Mouse (Mus musculus) heart, adult 2 months (tissue): ENCODE results near the gene Phactr1. TPM values are rescaled to one million over a fixed set of nuclear protein-coding genes. Genes with fewer than 3 reads are reported as not detected.

ENCODE experiments used
- DNase-seq, 2 experiments: peaks; one replicate each; pipeline ENCODE4 v3.0.0; 2021
- H3K27ac ChIP-seq: fragments of 200-600 bp; 2 replicates; pipeline ENCODE4 v1.8.1; 2022
- H3K27me3 ChIP-seq: fragments of 200-500 bp; 2 replicates; pipeline ENCODE4 v1.6.1; 2012; ENCODE audit warnings: mild to moderate bottlenecking, low read length, inconsistent platforms, mixed read lengths; ENCODE audit not compliant: control insufficient read depth, insufficient read depth
- H3K36me3 ChIP-seq: fragments of 200-500 bp; 2 replicates; pipeline ENCODE4 v1.6.1; 2012; ENCODE audit warnings: low read length, inconsistent platforms; ENCODE audit not compliant: control insufficient read depth, insufficient read depth
- H3K4me1 ChIP-seq: fragments of 200-500 bp; 2 replicates; pipeline ENCODE4 v1.6.1; 2011; ENCODE audit warnings: low read length; ENCODE audit not compliant: control insufficient read depth, insufficient read depth
- H3K4me3 ChIP-seq: fragments of 200-600 bp; 2 replicates; pipeline ENCODE4 v1.8.1; 2022
- H3K79me2 ChIP-seq: fragments of 200-500 bp; replicated peaks from 2 replicates; pipeline ENCODE4 v1.6.1; 2012; ENCODE audit warnings: mild to moderate bottlenecking, inconsistent platforms, low read length, moderate library complexity, mixed read lengths; ENCODE audit not compliant: control insufficient read depth, insufficient read depth
- H3K9ac ChIP-seq: fragments of 200-500 bp; 2 replicates; pipeline ENCODE4 v1.6.1; 2012; ENCODE audit warnings: low read depth, mild to moderate bottlenecking, control low read depth, inconsistent platforms, low read length, mixed read lengths
- CTCF ChIP-seq: fragments of 200-600 bp; IDR thresholded peaks from 2 replicates; pipeline ENCODE4 v1.8.1; 2022; ENCODE audit warnings: antibody characterized with exemption, mild to moderate bottlenecking, moderate library complexity
- EP300 ChIP-seq: fragments of 200-500 bp; IDR thresholded peaks from 2 replicates; pipeline ENCODE4 v1.6.1; 2011; ENCODE audit warnings: low read depth, low read length, control low read depth; ENCODE audit not compliant: insufficient read depth
- POLR2A ChIP-seq: fragments of 200-500 bp; IDR thresholded peaks from 2 replicates; pipeline ENCODE4 v1.6.1; 2011; ENCODE audit warnings: mild to moderate bottlenecking, low read depth, low read length, control low read depth; ENCODE audit not compliant: insufficient read depth
- WGBS: fragments of 180-500 bp; shearing (Covaris S2); methylation state at CpG from one replicate; pipeline ENCODE4 v1.1.7; 2018; 5-methylcytosine and 5-hydroxymethylcytosine counted together
- intact Hi-C: fragments of 180-260 bp; cut with DNase I; formaldehyde crosslinking; loops from one replicate; pipeline ENCODE4 v1.15.1; 2025
- polyA plus RNA-seq: library from polyadenylated mRNA; depleted of rRNA; stranded (reverse); fragments of >200 nt; gene quantifications from 2 replicates; pipeline ENCODE4 v1.2.3, GENCODE M21; 2012
- total RNA-seq, 2 experiments: library from RNA; stranded (reverse); gene quantifications; 2 replicates each; pipeline ENCODE4 v1.2.3; 2021

The Phactr1 gene
- total and polyA plus RNA-seq, 3 experiments = 3.0 to 5.5 (median 4.6) TPM

- DNase-seq = no peak
- no peaks in the 10 kb centered on the region for H3K27me3 ChIP-seq
- 67% methylated on average over 3 of the region's 3 CpGs for WGBS
- H3K4me3 ChIP-seq = no peak overlapping the region
- H3K36me3 ChIP-seq = no peaks in the 10 kb centered on the region
- no peaks in the 10 kb centered on the region for H3K79me2 ChIP-seq
- no peak for TF ChIP-seq POLR2A
- TF ChIP-seq EP300 = no peak
- TF ChIP-seq CTCF = no peak
- no peaks in the 10 kb centered on the region for H3K4me1 ChIP-seq
- H3K27ac ChIP-seq = no peak overlapping the region
- intact Hi-C loops = no loop called here
- no peak overlapping the region for H3K9ac ChIP-seq
Measured at GRCm38 (mm10) chr13:43032451-43032850, 352.0 kb downstream of the Phactr1 start.

- Histone ChIP-seq H3K4me3 (no peak overlapping the region), H3K27ac (no peak overlapping the region), H3K27me3 (no peaks in the 10 kb centered on the region), H3K9ac (no peak overlapping the region), H3K4me1 (no peaks in the 10 kb centered on the region), H3K36me3 (no peaks in the 10 kb centered on the region), H3K79me2 (no peaks in the 10 kb centered on the region)
- WGBS = 71% methylated on average over 6 of the region's 6 CpGs
- DNase-seq = no peak
- intact Hi-C loops = no loop called here
- TF ChIP-seq CTCF (no peak), EP300 (no peak), POLR2A (no peak)
Measured at GRCm38 (mm10) chr13:43036510-43036909, 356.1 kb downstream of the Phactr1 start.

GRCm38 (mm10) chr13:43042766-43043165, 362.3 kb downstream of the Phactr1 start:
- Histone ChIP-seq H3K36me3 (no peaks in the 10 kb centered on the region), H3K27me3 (no peaks in the 10 kb centered on the region), H3K4me1 (no peaks in the 10 kb centered on the region), H3K9ac (no peak overlapping the region), H3K4me3 (no peak overlapping the region), H3K79me2 (no peaks in the 10 kb centered on the region), H3K27ac (no peak overlapping the region)
- TF ChIP-seq CTCF = no peak
- no peak for TF ChIP-seq POLR2A
- no peak for TF ChIP-seq EP300
- no peak for DNase-seq
- intact Hi-C loops = no loop called here
- WGBS = 78% methylated on average over 4 of the region's 4 CpGs

GRCm38 (mm10) chr13:43048553-43048952, 368.1 kb downstream of the Phactr1 start:
- H3K9ac ChIP-seq = no peak overlapping the region
- no peak overlapping the region for H3K27ac ChIP-seq
- no peaks in the 10 kb centered on the region for H3K79me2 ChIP-seq
- H3K36me3 ChIP-seq = no peaks in the 10 kb centered on the region
- WGBS = 52% methylated on average over 3 of the region's 3 CpGs
- no peak for TF ChIP-seq POLR2A
- TF ChIP-seq EP300 = no peak
- no peak for TF ChIP-seq CTCF
- DNase-seq = no peak
- intact Hi-C loops = no loop called here
- no peak overlapping the region for H3K4me3 ChIP-seq
- no peaks in the 10 kb centered on the region for H3K27me3 ChIP-seq
- H3K4me1 ChIP-seq = no peaks in the 10 kb centered on the region

DNA sequence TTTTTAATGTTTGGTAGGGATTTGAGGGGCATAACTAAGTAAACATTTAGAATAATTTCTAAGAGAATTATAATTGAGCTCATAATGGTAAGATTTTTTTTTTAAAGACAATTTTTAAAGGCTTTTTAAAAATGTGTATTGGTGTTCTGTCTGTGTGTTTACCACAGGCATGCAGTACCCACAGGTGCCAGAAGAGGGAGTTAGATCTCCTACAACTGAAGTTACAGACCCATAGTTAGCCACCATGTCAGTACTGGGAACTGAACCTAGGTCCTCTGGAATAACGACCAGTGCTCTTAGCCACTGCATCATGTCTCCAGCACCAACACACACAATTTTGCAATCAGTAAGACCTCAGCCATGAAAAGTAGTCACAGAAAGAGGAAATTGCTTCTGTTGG, 372.8 kb downstream of the Phactr1 start:
- Histone ChIP-seq H3K4me1 (no peaks in the 10 kb centered on the region), H3K79me2 (no peaks in the 10 kb centered on the region), H3K27ac (no peak overlapping the region), H3K4me3 (no peak overlapping the region), H3K36me3 (no peaks in the 10 kb centered on the region), H3K27me3 (no peaks in the 10 kb centered on the region), H3K9ac (no peak overlapping the region)
- intact Hi-C loops = no loop called here
- DNase-seq = no peak
- 81% methylated on average over 1 of the region's 1 CpGs for WGBS
- peak; percentile 43 for TF ChIP-seq CTCF
- TF ChIP-seq POLR2A = no peak

DNA sequence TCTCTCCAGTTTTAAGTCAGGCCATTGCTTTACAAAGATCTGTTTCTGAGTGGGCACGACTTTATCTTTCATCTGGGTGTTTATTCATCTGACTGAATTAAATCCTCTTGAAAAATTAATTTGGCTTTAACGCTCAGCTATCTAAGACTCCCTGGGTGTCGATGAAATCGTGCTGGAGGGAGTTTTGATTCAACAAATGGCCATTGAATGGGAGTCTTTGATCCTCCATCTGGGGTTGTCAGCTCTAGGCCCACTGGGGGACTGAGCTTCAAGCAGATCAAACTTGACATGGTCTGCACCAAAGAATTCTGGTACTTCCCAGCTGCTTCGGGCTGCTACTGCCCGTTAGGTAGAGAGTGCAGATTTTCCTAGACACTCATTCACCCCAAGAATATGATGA, 374.7 kb downstream of the Phactr1 start:
- no peak for TF ChIP-seq POLR2A
- no peak for TF ChIP-seq EP300
- no peak for TF ChIP-seq CTCF
- Histone ChIP-seq H3K9ac (no peak overlapping the region), H3K4me3 (no peak overlapping the region), H3K4me1 (no peaks in the 10 kb centered on the region), H3K36me3 (no peaks in the 10 kb centered on the region), H3K79me2 (no peaks in the 10 kb centered on the region), H3K27ac (no peak overlapping the region), H3K27me3 (no peaks in the 10 kb centered on the region)
- intact Hi-C loops = no loop called here
- DNase-seq = no peak
- 50% methylated on average over 6 of the region's 6 CpGs for WGBS

DNA sequence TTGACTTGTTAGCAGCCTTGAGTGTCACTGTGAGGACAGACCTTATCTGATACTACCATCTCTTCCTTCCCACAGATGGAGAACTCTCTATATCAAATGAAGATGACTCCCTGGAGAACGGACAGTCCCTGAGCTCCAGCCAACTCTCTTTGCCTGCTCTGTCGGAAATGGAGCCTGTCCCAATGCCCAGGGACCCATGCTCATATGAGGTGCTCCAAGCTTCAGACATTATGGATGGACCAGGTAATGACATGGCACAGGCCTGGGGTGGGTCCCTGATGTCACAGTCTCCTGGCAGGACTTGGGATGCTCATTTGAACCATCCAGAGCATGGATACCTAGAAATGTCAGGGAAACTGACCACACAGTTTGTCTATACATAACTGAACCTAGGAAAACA, 376.7 kb downstream of the Phactr1 start:
- no peaks in the 10 kb centered on the region for H3K4me1 ChIP-seq
- H3K27ac ChIP-seq = no peak overlapping the region
- intact Hi-C loops = no loop called here
- no peaks in the 10 kb centered on the region for H3K27me3 ChIP-seq
- 76% methylated on average over 2 of the region's 2 CpGs for WGBS
- no peaks in the 10 kb centered on the region for H3K79me2 ChIP-seq
- TF ChIP-seq CTCF (no peak), EP300 (no peak), POLR2A (no peak)
- H3K4me3 ChIP-seq = no peak overlapping the region
- no peak overlapping the region for H3K9ac ChIP-seq
- no peak for DNase-seq
- H3K36me3 ChIP-seq = no peaks in the 10 kb centered on the region
